Mouse (Mus musculus) retina, embryonic 14.5 days (tissue): ENCODE measurements at regions not wholly inside any gene's neighbourhood (a gene's known extent, or its start where the extent isn't known, plus 50 kb on each side); places are given as distances from the start of the nearest gene placed in this dataset.
"Not testable (repeated sequence)": the region's sequence is repeated elsewhere in the genome, so short reads cannot be mapped to it uniquely, and the experiment has no call there.

Source experiments
- DNase-seq: peaks from one replicate; pipeline ENCODE4 v3.0.0-alpha.2; 2015; ENCODE audit warnings: low spot score

DNA sequence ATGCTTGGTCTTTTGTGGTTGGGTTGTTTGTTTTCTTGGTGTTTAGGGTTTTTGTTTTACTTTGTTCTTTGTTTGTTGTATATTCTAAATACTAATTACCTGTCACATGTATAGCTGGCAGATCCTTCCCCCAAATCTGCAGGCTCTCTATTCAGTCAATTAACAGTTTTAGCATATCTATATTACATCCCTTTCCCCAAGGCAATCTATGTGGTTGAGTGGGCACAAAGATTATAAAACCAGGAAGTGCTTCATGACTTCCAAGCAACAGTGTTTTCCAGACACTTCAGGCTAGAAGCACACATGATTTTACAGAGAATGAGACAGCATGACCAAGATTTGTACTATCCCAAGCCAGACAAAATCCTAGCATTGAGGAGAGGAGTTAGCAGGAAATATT lies 544.4 kb upstream of the Pou3f4 start:
- DNase-seq: no peak

DNA sequence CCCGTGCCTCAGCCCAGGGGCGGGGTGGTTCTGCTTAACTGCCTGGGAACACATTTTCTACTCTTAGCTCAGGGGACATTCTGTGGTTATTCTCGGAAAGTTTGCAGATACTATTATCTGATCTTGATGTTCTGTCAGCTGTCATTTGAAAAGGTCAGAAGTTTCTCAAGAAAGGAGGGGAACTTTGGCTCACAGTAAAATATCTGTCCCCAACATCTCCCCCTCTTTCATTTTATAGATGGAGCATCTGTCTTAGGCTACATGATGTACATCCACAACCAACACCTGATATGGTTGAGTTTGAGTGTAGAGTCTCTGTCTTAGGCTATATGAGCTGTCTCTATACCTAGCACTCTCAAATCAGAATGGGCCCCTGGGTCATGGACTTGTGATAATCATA lies 539.8 kb upstream of the Pou3f4 start:
- not testable (repeated sequence) for DNase-seq

DNA sequence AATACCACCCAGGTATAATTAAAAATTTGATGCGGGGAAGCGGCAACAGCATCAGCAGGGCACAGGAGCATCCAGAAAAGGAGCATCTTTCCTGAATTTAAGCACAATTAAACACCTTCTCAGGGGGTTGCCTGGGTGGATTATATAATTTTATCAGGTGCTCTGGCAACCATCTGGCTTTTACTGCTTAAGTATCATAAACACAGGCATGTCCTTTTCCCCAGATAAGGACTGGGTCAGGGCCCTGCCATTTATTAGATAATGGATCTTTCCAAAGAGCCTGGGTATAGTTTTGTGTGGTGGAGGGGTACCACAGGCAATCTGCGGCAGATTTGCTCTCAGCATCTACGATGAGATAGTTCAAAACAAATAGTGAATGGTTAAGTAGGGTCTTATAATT lies 538.7 kb upstream of the Pou3f4 start:
- no peak for DNase-seq

DNA sequence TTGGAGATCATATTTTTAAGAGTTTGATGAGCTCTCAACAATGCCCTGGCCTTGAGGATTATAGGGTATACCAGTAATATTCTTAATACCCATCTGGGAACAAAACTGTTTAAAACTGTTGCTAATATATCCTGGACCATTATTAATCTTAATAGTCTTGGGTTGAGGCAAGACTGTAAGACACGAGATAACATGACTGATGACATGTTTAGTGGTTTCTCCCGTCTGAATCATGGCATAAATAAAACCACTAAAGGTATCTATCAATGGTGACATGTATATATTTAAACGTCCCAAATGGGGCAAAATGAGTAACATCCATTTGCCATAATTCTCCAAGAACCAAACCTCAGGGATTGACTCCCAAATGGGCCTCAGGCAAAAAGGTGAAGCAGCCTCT lies 538.2 kb upstream of the Pou3f4 start:
- no peak for DNase-seq

DNA sequence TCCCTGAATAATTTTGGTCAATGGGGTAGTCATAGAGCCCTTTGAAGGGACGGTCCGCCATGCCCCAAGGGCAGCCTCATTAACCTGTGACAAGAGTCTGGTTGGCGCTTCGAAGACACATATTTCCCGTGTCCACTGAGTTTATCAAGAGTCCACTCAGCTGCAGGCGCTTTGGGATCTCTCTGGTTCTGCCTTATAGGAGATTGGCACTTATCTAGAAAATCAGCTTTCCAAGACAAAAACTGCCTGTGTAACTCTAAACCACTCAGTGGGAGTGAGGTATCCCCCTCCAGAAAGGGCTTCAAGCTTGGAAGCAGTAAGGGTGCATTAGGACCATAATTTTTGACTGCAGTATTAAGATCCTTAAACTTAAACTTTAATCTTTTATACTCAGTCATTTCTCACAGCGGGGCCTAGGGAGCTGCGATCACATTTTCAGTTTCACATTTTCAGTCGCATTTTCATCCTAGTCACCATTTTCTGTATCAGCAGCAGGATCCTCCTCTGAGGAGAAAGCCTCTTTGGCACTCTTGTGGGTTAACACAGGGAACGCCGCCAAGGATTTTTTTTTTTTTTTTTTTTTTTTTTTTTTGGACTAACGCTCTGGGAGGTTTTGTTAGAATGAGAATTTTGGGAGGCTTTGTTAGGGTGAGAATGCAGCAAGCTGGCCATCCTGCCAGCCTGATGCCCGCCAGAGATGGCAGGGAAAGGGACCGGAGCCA lies 534.4 kb upstream of the Pou3f4 start:
- DNase-seq: no peak

DNA sequence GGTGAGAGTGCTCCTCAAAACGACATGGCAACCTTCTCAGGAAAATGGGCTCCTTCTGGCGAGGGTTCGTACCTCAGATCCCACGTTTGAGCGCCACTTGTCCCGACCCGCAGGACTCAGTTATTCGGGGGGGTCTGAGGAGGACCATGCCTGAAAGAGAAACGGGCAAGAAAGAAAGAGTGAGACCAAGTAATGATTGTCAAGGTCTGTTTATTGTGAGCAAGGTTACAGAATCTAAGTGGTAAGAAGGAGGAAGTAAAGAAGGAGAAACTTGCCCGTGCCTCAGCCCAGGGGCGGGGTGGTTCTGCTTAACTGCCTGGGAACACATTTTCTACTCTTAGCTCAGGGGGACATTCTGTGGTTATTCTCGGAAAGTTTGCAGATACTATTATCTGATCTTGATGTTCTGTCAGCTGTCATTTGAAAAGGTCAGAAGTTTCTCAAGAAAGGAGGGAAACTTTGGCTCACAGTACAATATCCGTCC lies 532.6 kb upstream of the Pou3f4 start:
- DNase-seq: not testable (repeated sequence)

DNA sequence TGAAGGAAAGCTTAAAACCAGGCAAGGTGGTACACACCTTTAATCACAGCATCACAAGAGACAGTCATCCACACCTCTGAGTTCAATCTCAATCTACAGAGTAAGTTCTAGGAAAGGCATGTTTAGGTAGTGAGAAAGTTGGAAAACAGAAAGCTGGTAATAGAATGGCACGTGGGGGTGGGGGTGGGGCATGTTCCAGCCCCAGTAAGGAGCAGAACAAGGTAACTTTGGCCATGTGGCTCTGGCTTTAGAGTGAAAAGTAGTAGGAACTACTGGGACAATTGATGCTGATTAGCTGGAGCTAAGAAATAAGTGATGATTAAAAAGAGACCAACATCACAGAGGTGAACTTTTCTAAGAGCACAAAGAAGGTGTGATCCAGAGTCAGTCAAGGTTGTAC lies 532.2 kb upstream of the Pou3f4 start:
- no peak for DNase-seq

DNA sequence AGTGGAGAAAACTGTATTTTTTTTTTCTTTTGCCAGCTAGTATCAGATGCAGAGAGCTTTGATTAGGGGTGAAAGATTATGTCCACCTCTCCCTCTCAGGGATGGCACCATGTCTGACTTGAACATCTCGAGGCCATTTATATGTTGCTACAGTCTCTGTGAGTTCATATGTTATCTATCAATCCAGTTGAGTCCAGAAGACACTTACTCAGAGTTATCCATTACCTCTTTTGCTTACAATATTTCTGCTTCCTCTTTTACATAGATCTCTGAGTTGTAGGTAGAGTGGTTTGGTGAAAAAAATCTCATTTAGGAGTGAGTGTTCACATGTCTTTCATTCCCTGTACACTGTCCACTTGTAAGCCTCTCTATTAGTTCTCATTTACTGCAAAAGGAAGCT lies 524.7 kb upstream of the Pou3f4 start:
- DNase-seq: no peak

DNA sequence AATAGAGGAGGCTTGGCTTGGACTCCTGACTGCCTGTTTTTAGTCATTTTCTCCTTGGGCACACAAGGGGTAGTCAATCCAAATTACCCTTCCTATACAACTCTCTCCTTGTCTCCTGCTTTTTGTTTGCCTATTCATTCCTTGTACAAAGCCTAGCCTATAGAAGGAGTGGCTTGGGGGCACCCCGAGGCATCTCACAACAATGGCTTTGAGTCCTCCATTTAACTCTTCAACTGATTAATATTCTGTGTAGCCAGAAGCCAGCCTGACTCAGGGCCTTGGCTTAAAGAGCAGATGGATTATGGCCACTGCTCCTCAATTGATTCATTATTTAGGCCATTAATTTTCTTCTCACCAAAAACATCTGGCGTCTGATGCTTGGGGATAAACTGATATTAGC lies 506.4 kb upstream of the Pou3f4 start:
- peak; percentile 16 for DNase-seq

DNA sequence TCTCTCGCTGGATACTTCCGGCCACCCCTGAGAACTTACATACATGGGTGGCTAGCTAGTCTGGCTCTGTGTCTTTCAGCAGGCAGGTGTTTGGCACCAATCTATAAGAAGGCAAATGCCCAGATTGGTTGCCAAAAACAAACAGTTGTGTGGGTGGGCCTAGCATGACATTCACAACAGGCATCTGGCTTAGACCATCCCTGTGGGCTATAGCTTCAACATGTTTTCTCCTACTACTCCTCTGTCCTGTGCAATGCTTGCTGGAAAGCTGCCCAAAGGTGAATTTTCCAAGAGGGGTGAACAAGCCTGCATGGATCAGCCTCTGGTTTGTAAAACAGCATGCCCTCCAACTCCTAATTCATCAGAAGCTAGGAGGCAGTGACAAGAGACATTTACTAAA lies 505.3 kb upstream of the Pou3f4 start:
- DNase-seq: no peak

DNA sequence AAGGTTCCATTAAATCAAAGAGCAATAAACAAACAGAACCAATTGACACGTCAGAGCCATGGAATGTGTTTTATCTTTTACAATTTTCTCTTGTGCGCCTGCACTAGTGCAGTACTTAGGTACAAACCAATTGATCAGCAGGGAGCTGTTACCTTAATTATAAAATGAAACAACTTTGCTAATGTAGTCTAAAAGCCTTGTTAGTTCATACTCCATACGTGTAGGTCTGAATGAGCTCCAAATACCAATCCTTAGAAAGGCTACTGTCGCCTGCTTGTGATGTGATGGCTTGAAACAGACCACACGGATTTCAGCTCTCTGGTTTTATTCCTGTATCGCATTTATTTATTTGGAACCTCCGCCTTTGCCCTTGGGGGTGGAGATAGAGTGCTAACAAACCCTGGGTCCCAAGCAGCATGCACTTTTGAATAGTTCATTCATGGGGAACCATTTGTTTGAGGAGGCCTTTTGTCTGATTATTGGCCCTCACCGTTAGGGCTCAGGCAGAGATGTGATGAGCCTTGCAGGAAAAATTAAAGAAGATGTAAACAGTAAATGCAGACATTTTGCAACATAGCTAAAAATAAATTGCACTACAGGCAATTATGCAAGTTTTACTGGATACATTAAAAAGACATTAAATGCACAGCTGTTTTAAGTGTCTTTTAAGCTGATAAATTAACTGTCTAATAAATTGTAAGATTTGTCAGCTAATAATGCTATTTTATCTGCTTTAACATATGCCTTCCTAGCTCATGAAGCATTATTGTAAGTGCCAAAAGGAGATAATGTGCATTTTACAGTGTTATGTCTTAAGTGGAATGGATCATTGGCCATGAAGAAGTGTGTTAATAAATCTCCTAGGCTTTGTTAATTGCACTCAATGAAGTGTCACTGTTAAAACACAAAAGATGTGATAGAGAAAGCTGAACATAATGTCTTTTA lies 496.0 kb upstream of the Pou3f4 start:
- DNase-seq: no peak

DNA sequence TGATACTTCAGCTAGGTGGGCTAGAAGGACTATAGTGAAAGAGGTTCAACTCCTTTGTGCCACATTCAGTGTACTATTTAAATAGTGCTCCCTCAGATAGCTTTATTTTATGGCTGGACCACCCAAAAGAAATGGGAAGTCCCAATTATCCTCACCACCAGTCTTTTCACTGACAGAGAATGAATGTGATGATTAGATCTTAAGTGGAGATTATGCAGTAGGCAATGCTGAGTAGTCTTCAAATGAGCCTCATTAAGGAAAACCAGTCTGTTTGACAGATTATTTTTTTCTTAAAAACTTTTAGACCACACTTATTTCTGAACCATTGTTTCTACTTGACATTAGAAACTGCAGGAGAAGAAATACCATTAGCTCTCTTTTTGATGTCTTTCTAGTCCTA lies 493.8 kb upstream of the Pou3f4 start:
- peak; percentile 8 for DNase-seq

DNA sequence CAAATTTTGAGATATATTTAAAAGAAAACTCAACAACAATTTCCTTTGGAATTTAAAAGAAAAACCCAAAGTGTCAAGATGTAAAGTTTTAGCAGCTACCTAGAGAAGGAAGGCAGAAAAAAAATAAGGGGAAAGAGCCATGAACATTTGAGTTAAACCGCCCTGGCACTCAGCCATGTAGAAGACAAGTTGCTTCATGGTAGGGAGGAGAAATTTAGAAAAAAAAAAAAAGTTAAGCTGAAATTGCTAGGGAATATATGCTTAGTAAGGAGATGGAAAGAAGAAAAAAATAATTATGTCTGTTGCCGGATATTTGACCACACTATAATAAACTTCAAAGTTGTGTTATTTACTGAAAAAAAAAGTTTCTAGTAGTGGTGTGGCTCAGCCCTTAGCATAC lies 479.8 kb upstream of the Pou3f4 start:
- DNase-seq: no peak

DNA sequence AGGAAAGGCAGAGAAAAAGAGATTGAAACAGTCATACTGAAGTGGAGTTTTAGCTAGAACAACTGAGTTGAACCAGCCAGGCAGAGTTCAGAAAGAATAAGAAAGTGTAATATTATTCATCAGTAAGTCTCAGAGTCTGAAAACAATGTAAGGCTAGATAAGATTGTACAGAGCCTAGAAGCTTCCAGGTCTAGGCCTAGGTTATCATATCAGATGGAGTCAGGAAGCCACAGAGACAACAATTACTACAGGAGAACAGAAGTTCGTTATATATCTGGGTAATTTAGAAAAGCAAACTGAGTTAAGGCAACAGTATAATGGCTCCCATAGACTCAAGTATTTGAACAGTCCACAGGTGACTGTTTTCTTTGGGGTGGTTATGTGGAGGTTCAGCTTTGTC lies 479.1 kb upstream of the Pou3f4 start:
- DNase-seq: no peak
